Mouse (Mus musculus) small intestine, adult 2 months (tissue): ENCODE data around the gene Cfap44.

Source experiments
- CTCF ChIP-seq: fragments of 200-500 bp; IDR thresholded peaks from 2 replicates; pipeline ENCODE4 v1.5.1; 2012; ENCODE audit warnings: low read depth, mild to moderate bottlenecking, control low read depth, inconsistent platforms, low read length, moderate library complexity, mixed read lengths; ENCODE audit not compliant: insufficient replicate concordance, insufficient read length; ENCODE audit errors: extremely low read depth
- POLR2A ChIP-seq: fragments of 200-500 bp; IDR thresholded peaks from 2 replicates; pipeline ENCODE4 v1.6.1; 2012; ENCODE audit warnings: low read depth, mild to moderate bottlenecking, control low read depth, inconsistent platforms, low read length, moderate library complexity

DNA sequence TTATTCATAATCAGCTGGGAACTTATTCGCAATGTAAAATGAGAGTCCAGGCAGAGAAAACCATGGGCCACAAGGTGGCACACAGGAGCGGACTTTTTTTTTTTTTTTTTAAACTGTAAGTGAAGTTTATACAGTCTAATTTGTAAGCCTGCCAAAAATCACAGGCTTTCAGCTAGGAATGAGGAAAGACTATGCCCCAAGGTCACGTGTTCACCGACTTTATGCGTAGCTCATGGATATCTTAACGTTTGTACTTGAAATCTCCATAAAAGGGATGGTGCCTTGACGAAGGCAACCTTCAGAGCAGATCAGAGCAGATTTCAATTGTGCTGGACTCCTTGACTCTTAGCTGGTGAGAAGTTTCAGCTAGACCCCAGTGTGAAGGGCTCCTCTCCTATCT is 86.0 kb downstream of the Cfap44 start:
- no peak for TF ChIP-seq CTCF
- TF ChIP-seq POLR2A, result no peak
